In the genomic region with DNA sequence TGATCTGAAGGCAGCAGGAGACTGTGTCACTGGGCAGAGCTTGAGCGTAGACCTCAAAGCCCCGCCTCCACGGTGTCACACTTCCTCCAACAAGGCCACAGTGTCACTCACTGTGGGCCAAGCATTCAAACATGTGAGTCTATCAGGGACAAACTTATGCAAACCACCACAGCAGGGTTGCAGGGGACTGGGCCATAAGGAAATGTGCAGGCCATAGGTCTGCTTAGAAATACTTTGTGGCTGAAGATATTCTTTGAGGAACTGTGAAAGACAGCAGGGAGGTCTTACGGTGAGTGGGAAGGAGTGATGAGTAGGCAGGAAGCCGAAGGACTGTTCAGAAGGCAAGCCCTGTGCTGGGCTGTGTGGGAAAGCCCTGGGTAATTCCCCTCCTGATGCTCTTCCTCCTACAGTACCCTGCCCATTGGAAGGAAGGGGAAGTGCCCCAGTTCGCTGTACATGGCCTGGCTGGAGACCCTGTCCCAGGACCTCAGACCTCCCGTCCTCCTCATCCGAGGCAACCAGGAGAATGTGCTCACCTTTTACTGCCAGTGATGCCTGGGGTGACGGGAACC, we compare ENCODE assay signal across 11 mouse cellular contexts. TPM values are rescaled to one million over a fixed set of nuclear protein-coding genes. Genes with fewer than 3 reads are reported as not detected.
A peak's percentile ranks its signal among the peaks of the same experiment; 100 is the strongest.
DNase-seq lines count a peak whose midpoint lies in the region; ATAC-seq and TF ChIP-seq lines count a peak whose summit lies in the region.
"Had no signal": no experiment of that assay in that cellular context is flagged by ENCODE, and none has a peak within 500 bp of the region (broad histone marks: within the 10 kb centered on the region; RNA-seq: fewer than 3 reads in every experiment).

No protein-coding gene starts in this region.

- peak; percentile 63 for ATAC-seq in liver, embryonic 13.5 days (ENCODE audit: low read depth)
- ATAC-seq in forebrain, embryonic 11.5 days (replicated peaks; ENCODE audit: low FRiP score): no peak

- peaks cover 32% of the 10 kb centered on the region for H3K4me1 ChIP-seq in liver, embryonic 13.5 days (replicated peaks)
- H3K4me1 ChIP-seq in spleen, adult 2 months (ENCODE audit: control insufficient read depth, insufficient read depth, insufficient read length): peaks cover 50% of the 10 kb centered on the region
- no peaks in the 10 kb centered on the region for H3K4me1 ChIP-seq in forebrain, embryonic 11.5 days (replicated peaks; ENCODE audit: control insufficient read depth, insufficient read depth, low read length)

- peak; percentile 34 to 81 for DNase-seq in adrenal gland, adult (ENCODE audit: inconsistent age in 2 of 2, low spot score in 1 of 2)
- DNase-seq in adrenal gland, adult 18-20 months (ENCODE audit: low spot score in 2 of 2): no peak
- peak; percentile 62 for DNase-seq in adrenal gland, postnatal 10 days
- DNase-seq in liver, embryonic 13.5 days: no peak
- peak; percentile 83 to 87 for DNase-seq in spleen, adult 2 months (ENCODE audit: low read depth in 1 of 2, low spot score in 2 of 2)
- no peak for DNase-seq in forebrain, embryonic 11.5 days (ENCODE audit: low spot score)
- DNase-seq in layer of hippocampus, postnatal 25 days (ENCODE audit: extremely low spot score in 1 of 2, low spot score in 1 of 2): no peak
- no peak for DNase-seq in urinary bladder, adult 2 months (ENCODE audit: low spot score)
- DNase-seq: cerebellum, postnatal 10 days had no signal

- H3K4me2 ChIP-seq in liver, embryonic 13.5 days: no peak overlapping the region
- H3K4me2 ChIP-seq in forebrain, embryonic 11.5 days (ENCODE audit: low read depth, low read length, severe bottlenecking): no peak overlapping the region
- H3K4me2 ChIP-seq: heart, embryonic 15.5 days; lung, embryonic 15.5 days had no signal

- H3K27me3 ChIP-seq in liver, embryonic 13.5 days: no peaks in the 10 kb centered on the region
- H3K27me3 ChIP-seq in spleen, adult 2 months (ENCODE audit: control insufficient read depth, insufficient read depth, low read length): no peaks in the 10 kb centered on the region
- no peaks in the 10 kb centered on the region for H3K27me3 ChIP-seq in forebrain, embryonic 11.5 days (ENCODE audit: control insufficient read depth, insufficient read depth, low read length)
- H3K27me3 ChIP-seq: heart, embryonic 15.5 days; lung, embryonic 15.5 days had no signal

- H3K9ac ChIP-seq in liver, embryonic 13.5 days: no peak overlapping the region
- no peak overlapping the region for H3K9ac ChIP-seq in forebrain, embryonic 11.5 days (ENCODE audit: low read length)
- H3K9ac ChIP-seq: heart, embryonic 15.5 days; lung, embryonic 15.5 days had no signal

- H3K27ac ChIP-seq in liver, embryonic 13.5 days: peak overlapping the region; percentile 29; the same call in 1 of the 2 replicates
- H3K27ac ChIP-seq in spleen, adult 2 months (ENCODE audit: insufficient read depth, low read length): peak overlapping the region; percentile 89
- no peak overlapping the region for H3K27ac ChIP-seq in forebrain, embryonic 11.5 days (ENCODE audit: low read depth, low read length)
- H3K27ac ChIP-seq: heart, embryonic 15.5 days; lung, embryonic 15.5 days had no signal

- WGBS in liver, embryonic 13.5 days (ENCODE audit: insufficient replicate concordance): 41% methylated on average over 9 of the region's 9 CpGs
- WGBS in spleen, adult 2 months: 21% methylated on average over 9 of the region's 9 CpGs
- WGBS in forebrain, embryonic 11.5 days: 89% methylated on average over 9 of the region's 9 CpGs

- peak; percentile 21; the same call in 1 of the 2 replicates for TF ChIP-seq POLR2A in spleen, adult 2 months (IDR thresholded peaks at IDR 0.05; ENCODE audit: low read depth, low read length)

- H3K4me3 ChIP-seq in liver, embryonic 13.5 days (replicated peaks): no peak overlapping the region
- H3K4me3 ChIP-seq in spleen, adult 2 months (ENCODE audit: extremely low read depth, insufficient read depth, insufficient read length): no peak overlapping the region
- H3K4me3 ChIP-seq in forebrain, embryonic 11.5 days (ENCODE audit: low read depth, low read length): no peak overlapping the region
- H3K4me3 ChIP-seq: heart, embryonic 15.5 days; lung, embryonic 15.5 days had no signal

- TF ChIP-seq CTCF in spleen, adult 2 months (IDR thresholded peaks at IDR 0.05; ENCODE audit: extremely low read depth, insufficient read depth, insufficient read length, insufficient replicate concordance): no peak

- H3K9me3 ChIP-seq in liver, embryonic 13.5 days (replicated peaks): no peaks in the 10 kb centered on the region
- H3K9me3 ChIP-seq in forebrain, embryonic 11.5 days (ENCODE audit: control insufficient read depth, low read length): no peaks in the 10 kb centered on the region
- H3K9me3 ChIP-seq: heart, embryonic 15.5 days; lung, embryonic 15.5 days had no signal

- no peaks in the 10 kb centered on the region for H3K36me3 ChIP-seq in liver, embryonic 13.5 days
- no peaks in the 10 kb centered on the region for H3K36me3 ChIP-seq in spleen, adult 2 months (ENCODE audit: control insufficient read depth, insufficient read depth, low read length)
- no peaks in the 10 kb centered on the region for H3K36me3 ChIP-seq in forebrain, embryonic 11.5 days (ENCODE audit: control insufficient read depth, insufficient read depth, low read length)
- H3K36me3 ChIP-seq: heart, embryonic 15.5 days; lung, embryonic 15.5 days had no signal

RNA-seq across cellular contexts. Expression of a gene that starts 20.7 kb away (rescaled TPM):
- 100 to 1,000 TPM; 100 to 109 TPM for total RNA-seq in adrenal gland, adult 18-20 months (2021)
- total RNA-seq in adrenal gland, postnatal 10 days (2021): 100 to 1,000 TPM in 1 of 2 experiments, 10 to 100 TPM in 1; 93.9 to 145 TPM
- 78.4 and 84.2 TPM in 2 replicates for polyA plus RNA-seq in liver, embryonic 13.5 days (2015; fragmentation: Nextera tagmentation; extraction: Ambion mirVana)
- polyA plus RNA-seq in spleen, adult 2 months (2012; rRNA removed): 198 and 350 TPM in 2 replicates
- 52.6 and 56.9 TPM in 2 replicates for polyA plus RNA-seq in forebrain, embryonic 11.5 days (2014; fragmentation: Nextera tagmentation; extraction: Ambion mirVana)
- 10 to 100 TPM; 50.7 to 61.0 TPM for total RNA-seq in layer of hippocampus, postnatal 25 days (2021)
- 325 and 330 TPM in 2 replicates for polyA plus RNA-seq in urinary bladder, adult 2 months (2012; rRNA removed)

RNA-seq across cellular contexts. Expression of a gene that starts 36.5 kb away (rescaled TPM):
- total RNA-seq in adrenal gland, adult 18-20 months (2021): under 1 TPM in 1 of 2 experiments, not detected in 1; 0.13 TPM
- under 1 TPM; 0.12 to 0.24 TPM for total RNA-seq in adrenal gland, postnatal 10 days (2021)
- not detected in 2 replicates for polyA plus RNA-seq in liver, embryonic 13.5 days (2015; fragmentation: Nextera tagmentation; extraction: Ambion mirVana)
- 1.2 TPM in 2 replicates for polyA plus RNA-seq in spleen, adult 2 months (2012; rRNA removed)
- polyA plus RNA-seq in forebrain, embryonic 11.5 days (2014; fragmentation: Nextera tagmentation; extraction: Ambion mirVana): not detected in 2 replicates
- total RNA-seq in layer of hippocampus, postnatal 25 days (2021): under 1 TPM; 0.25 to 0.59 TPM
- polyA plus RNA-seq in urinary bladder, adult 2 months (2012; rRNA removed): 0.21 TPM in 2 replicates

Comparison
In these comparisons a context has a peak if more than half of its experiments do, and no peak if none do; other contexts are left out.
1. DNase-seq: peak in adrenal gland, adult (2 of 2), adrenal gland, postnatal 10 days (single experiment) and spleen, adult 2 months (2 of 2); none in adrenal gland, adult 18-20 months (0 of 2), liver, embryonic 13.5 days (single experiment), forebrain, embryonic 11.5 days (single experiment), layer of hippocampus, postnatal 25 days (0 of 2) and urinary bladder, adult 2 months (single experiment).